Mouse (Mus musculus): ENCODE data around the gene Fam192a. TPM values are rescaled to one million over a fixed set of nuclear protein-coding genes. Genes with fewer than 3 reads are reported as not detected.

The Fam192a gene
- total and polyA plus RNA-seq, 3 experiments = 13.7 to 20.3 (median 18.6) TPM

DNA sequence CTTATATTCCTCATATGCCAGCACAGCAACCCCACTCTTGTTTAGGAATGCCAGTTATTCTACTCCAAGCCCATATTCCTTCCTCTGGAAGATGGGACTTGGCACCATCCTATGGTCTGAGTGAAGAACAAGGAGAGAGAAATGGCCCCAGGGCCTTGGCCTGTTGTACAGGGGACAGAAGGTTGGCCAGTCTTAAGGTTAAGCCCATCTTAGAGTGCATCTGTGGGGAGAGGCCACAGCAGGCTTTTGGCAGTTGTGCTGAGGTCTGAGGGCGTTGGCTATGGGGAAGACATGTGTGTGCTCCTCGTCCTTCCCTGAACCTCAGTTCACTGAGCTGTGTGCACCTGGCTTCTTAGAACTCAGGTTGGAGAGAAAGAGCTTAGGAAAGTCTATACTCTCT lies 49.1 kb downstream of the Fam192a start:
- DNase-seq = no peak
- no peak overlapping the region for H3K27ac ChIP-seq
- H3K79me2 ChIP-seq (replicated peaks; ENCODE audit: control insufficient read depth, insufficient read depth, low read length) = no peaks in the 10 kb centered on the region
- H3K4me3 ChIP-seq = no peak overlapping the region
- peaks cover 5% of the 10 kb centered on the region; the same call in 1 of the 2 replicates for H3K36me3 ChIP-seq (ENCODE audit: control insufficient read depth, insufficient read depth, low read length)
- intact Hi-C loops (cut with DNase I) = no loop called here
- no peak for TF ChIP-seq CTCF (IDR thresholded peaks at IDR 0.05)
- TF ChIP-seq EP300 (IDR thresholded peaks at IDR 0.05; ENCODE audit: insufficient read depth, low read depth, low read length) = no peak
- TF ChIP-seq POLR2A (IDR thresholded peaks at IDR 0.05; ENCODE audit: insufficient read depth, low read depth, low read length) = no peak
- H3K4me1 ChIP-seq (ENCODE audit: control insufficient read depth, insufficient read depth, low read length) = peaks cover 8% of the 10 kb centered on the region
- no peaks in the 10 kb centered on the region for H3K27me3 ChIP-seq (ENCODE audit: control insufficient read depth, insufficient read depth, low read length)
- no peak overlapping the region for H3K9ac ChIP-seq (ENCODE audit: low read depth, low read length)
- 95% methylated on average over 2 of the region's 2 CpGs for WGBS

DNA sequence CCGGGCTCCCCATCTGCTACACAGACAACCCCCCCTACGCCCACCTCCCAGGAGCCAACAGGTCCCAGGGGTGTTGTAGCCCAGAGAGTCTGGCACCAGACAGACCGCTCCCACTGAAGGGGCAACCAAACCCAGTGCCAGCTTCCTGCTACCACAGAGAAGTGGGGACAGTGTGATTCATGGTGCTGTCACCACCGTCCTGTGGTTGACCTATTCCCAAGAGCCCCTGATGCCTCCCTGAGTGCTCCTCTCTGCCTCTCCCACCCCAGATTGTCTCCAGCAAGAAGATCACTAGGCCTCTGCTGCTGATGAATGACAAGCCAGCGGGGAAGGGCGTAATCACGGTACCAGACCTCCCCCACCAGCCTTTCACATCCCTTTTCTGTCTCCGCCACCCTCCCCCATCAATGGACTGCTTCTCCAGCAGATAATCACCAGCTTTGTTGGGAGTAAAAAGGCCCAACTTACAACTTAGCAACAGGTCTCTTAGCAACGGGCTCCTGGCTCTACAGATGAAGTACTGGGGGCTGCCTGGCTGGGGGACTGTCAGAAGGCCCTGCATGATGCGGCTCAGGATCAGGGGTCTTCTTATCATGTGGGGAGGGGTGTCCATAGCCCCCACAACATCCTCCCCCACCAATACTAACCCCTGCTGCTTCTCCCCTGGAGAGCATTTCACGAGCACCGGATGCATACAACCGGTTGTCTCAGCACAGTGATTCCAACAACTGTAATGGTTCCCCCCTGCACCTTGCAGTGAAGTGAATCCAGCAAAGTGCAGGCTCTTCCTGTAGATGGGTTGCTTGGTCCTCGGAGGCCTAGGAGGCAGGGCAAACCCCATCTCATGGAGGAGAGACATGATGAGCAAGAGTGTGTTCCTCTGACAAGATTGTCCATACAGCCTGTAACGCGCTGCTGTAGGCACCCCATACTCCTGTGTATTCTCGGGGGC lies 50.0 kb downstream of the Fam192a start:
- Histone ChIP-seq H3K27ac (no peak overlapping the region), H3K4me3 (no peak overlapping the region), H3K9ac (ENCODE audit: low read depth, low read length) (no peak overlapping the region), H3K27me3 (ENCODE audit: control insufficient read depth, insufficient read depth, low read length) (no peaks in the 10 kb centered on the region), H3K36me3 (ENCODE audit: control insufficient read depth, insufficient read depth, low read length) (peaks cover 5% of the 10 kb centered on the region; the same call in 1 of the 2 replicates), H3K79me2 (replicated peaks; ENCODE audit: control insufficient read depth, insufficient read depth, low read length) (no peaks in the 10 kb centered on the region), H3K4me1 (ENCODE audit: control insufficient read depth, insufficient read depth, low read length) (peaks cover 8% of the 10 kb centered on the region)
- intact Hi-C loops (cut with DNase I) = no loop called here
- no peak for TF ChIP-seq EP300 (IDR thresholded peaks at IDR 0.05; ENCODE audit: insufficient read depth, low read depth, low read length)
- no peak for TF ChIP-seq POLR2A (IDR thresholded peaks at IDR 0.05; ENCODE audit: insufficient read depth, low read depth, low read length)
- no peak for TF ChIP-seq CTCF (IDR thresholded peaks at IDR 0.05)
- DNase-seq = peak in 1 of 2 experiments; percentile 16
- 76% methylated on average over 17 of the region's 17 CpGs for WGBS

DNA sequence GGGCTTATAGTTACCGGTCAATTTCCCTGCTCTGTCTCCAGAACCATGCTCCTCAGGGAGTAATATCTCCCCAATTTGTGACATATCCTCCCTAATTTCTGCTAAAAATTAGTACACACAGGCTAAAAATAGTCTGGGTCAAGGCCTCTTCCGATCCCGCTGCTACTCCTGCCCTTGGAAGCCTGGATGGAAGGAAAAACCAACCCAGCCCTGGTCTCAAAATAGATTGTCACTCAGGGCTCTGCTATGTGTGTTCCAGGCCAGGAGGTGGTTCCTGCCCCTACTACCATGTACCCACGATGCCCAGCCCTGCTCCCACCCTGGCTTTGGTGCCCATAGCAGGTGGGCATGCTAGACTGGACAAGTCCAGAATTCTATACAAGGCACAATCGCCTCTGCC lies 51.8 kb downstream of the Fam192a start:
- peaks cover 8% of the 10 kb centered on the region for H3K4me1 ChIP-seq (ENCODE audit: control insufficient read depth, insufficient read depth, low read length)
- peaks cover 5% of the 10 kb centered on the region; the same call in 1 of the 2 replicates for H3K36me3 ChIP-seq (ENCODE audit: control insufficient read depth, insufficient read depth, low read length)
- WGBS = 28% methylated on average over 5 of the region's 5 CpGs
- no peak overlapping the region for H3K9ac ChIP-seq (ENCODE audit: low read depth, low read length)
- H3K27ac ChIP-seq = peak overlapping the region; percentile 72
- intact Hi-C loops (cut with DNase I) = no loop called here
- DNase-seq = peak; percentile 37 to 56
- no peaks in the 10 kb centered on the region for H3K79me2 ChIP-seq (replicated peaks; ENCODE audit: control insufficient read depth, insufficient read depth, low read length)
- H3K4me3 ChIP-seq = no peak overlapping the region
- H3K27me3 ChIP-seq (ENCODE audit: control insufficient read depth, insufficient read depth, low read length) = no peaks in the 10 kb centered on the region
- TF ChIP-seq EP300 (IDR thresholded peaks at IDR 0.05; ENCODE audit: insufficient read depth, low read depth, low read length) (no peak), POLR2A (IDR thresholded peaks at IDR 0.05; ENCODE audit: insufficient read depth, low read depth, low read length) (no peak), CTCF (IDR thresholded peaks at IDR 0.05) (no peak)

DNA sequence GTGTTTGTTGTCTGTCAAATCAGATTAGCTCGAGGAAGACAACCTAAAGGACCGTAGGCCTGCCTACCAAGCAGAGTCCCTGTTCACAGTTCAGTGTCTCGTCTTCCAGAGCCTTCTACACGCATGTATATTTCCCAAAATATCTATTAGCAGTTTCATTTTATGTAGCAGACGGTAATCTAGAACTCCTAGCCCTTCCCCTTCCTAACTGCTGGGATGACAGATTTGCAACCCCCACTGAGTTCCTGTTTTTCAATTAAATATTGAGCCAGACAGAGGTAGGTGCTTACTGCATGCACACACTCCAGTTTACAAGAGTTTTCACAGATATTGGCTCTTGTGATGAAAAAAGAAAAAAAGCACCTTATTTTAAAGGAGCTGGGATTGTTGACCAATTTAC lies 52.3 kb downstream of the Fam192a start:
- no peaks in the 10 kb centered on the region for H3K27me3 ChIP-seq (ENCODE audit: control insufficient read depth, insufficient read depth, low read length)
- no peak for DNase-seq
- intact Hi-C loops (cut with DNase I) = no loop called here
- no peak overlapping the region for H3K4me3 ChIP-seq
- no peaks in the 10 kb centered on the region for H3K79me2 ChIP-seq (replicated peaks; ENCODE audit: control insufficient read depth, insufficient read depth, low read length)
- H3K36me3 ChIP-seq (ENCODE audit: control insufficient read depth, insufficient read depth, low read length) = peaks cover 5% of the 10 kb centered on the region; the same call in 1 of the 2 replicates
- H3K9ac ChIP-seq (ENCODE audit: low read depth, low read length) = no peak overlapping the region
- H3K27ac ChIP-seq = peak overlapping the region; percentile 72
- peaks cover 8% of the 10 kb centered on the region for H3K4me1 ChIP-seq (ENCODE audit: control insufficient read depth, insufficient read depth, low read length)
- WGBS = 35% methylated on average over 5 of the region's 5 CpGs
- TF ChIP-seq EP300 (IDR thresholded peaks at IDR 0.05; ENCODE audit: insufficient read depth, low read depth, low read length) (no peak), CTCF (IDR thresholded peaks at IDR 0.05) (no peak), POLR2A (IDR thresholded peaks at IDR 0.05; ENCODE audit: insufficient read depth, low read depth, low read length) (no peak)

DNA sequence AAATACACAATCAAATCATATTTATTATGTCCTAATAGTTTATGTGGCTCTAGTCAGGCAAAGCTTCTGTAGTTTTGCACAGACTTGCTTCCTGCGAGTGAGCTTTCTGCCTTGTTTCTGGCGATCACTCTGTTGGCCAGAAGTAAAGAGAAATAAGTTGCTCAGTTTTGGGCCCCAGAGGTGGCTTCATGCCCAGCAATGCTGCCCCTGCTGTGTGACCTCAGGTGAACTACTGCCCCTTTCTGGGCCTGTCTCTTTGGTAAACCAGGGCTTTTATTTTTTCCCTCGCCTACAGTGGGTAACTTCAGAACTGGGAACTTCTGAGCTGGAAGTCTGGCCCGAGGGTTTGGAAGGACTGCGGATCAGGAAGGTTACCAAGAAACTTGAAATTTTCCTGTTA lies 52.8 kb downstream of the Fam192a start:
- no peak overlapping the region for H3K4me3 ChIP-seq
- peak overlapping the region; percentile 72 for H3K27ac ChIP-seq
- H3K4me1 ChIP-seq (ENCODE audit: control insufficient read depth, insufficient read depth, low read length) = peaks cover 8% of the 10 kb centered on the region
- peaks cover 5% of the 10 kb centered on the region; the same call in 1 of the 2 replicates for H3K36me3 ChIP-seq (ENCODE audit: control insufficient read depth, insufficient read depth, low read length)
- intact Hi-C loops (cut with DNase I) = no loop called here
- no peak for DNase-seq
- WGBS = 62% methylated on average over 5 of the region's 5 CpGs
- no peaks in the 10 kb centered on the region for H3K27me3 ChIP-seq (ENCODE audit: control insufficient read depth, insufficient read depth, low read length)
- no peak overlapping the region for H3K9ac ChIP-seq (ENCODE audit: low read depth, low read length)
- TF ChIP-seq EP300 (IDR thresholded peaks at IDR 0.05; ENCODE audit: insufficient read depth, low read depth, low read length) = no peak
- no peak for TF ChIP-seq POLR2A (IDR thresholded peaks at IDR 0.05; ENCODE audit: insufficient read depth, low read depth, low read length)
- TF ChIP-seq CTCF (IDR thresholded peaks at IDR 0.05) = no peak
- no peaks in the 10 kb centered on the region for H3K79me2 ChIP-seq (replicated peaks; ENCODE audit: control insufficient read depth, insufficient read depth, low read length)

DNA sequence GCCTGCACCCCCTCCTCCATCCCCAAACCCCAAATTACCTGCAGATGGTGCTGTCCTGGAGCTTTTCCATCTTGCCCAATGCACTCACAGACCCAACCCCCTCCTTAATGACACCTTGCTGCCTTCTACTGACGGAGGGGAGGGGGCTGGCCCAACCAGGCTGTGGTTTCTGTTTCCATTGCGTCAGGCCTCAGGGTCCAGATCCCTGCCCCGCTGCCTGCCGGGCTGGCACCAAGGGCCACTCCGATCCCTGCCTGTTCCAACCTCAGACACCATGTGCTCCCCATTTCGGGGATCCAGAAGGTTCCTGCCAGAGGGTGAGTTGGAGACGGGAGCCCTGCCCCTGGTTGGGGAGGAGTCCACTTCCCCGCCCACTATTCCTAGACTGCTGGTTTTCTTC lies 57.8 kb downstream of the Fam192a start:
- Histone ChIP-seq H3K79me2 (replicated peaks; ENCODE audit: control insufficient read depth, insufficient read depth, low read length) (no peaks in the 10 kb centered on the region), H3K36me3 (ENCODE audit: control insufficient read depth, insufficient read depth, low read length) (no peaks in the 10 kb centered on the region), H3K27ac (no peak overlapping the region), H3K27me3 (ENCODE audit: control insufficient read depth, insufficient read depth, low read length) (no peaks in the 10 kb centered on the region), H3K4me1 (ENCODE audit: control insufficient read depth, insufficient read depth, low read length) (peaks cover 2% of the 10 kb centered on the region), H3K4me3 (no peak overlapping the region), H3K9ac (ENCODE audit: low read depth, low read length) (no peak overlapping the region)
- TF ChIP-seq POLR2A (IDR thresholded peaks at IDR 0.05; ENCODE audit: insufficient read depth, low read depth, low read length) (no peak), CTCF (IDR thresholded peaks at IDR 0.05) (no peak), EP300 (IDR thresholded peaks at IDR 0.05; ENCODE audit: insufficient read depth, low read depth, low read length) (no peak)
- DNase-seq = no peak
- intact Hi-C loops (cut with DNase I) = no loop called here
- WGBS = 82% methylated on average over 8 of the region's 8 CpGs
